ENCODE assay signal across 17 mouse cellular contexts in genomic region chr5:52732811-52733210, GRCm38 (mm10).
"Had no signal": no experiment of that assay in that cellular context is flagged by ENCODE, and none has a peak within 500 bp of the region (broad histone marks: within the 10 kb centered on the region; RNA-seq: fewer than 3 reads in every experiment).

No protein-coding gene starts in this region.

- H3K4me3 ChIP-seq: limb, embryonic 10.5 days; megakaryocyte, embryonic 14.5 days; midbrain, embryonic 12.5 days; neural tube, embryonic 13.5 days had no signal

- ATAC-seq: intestine, embryonic 16.5 days; lung, postnatal 0 days; midbrain, embryonic 16.5 days had no signal

- H3K4me1 ChIP-seq: limb, embryonic 10.5 days; midbrain, embryonic 12.5 days; neural tube, embryonic 13.5 days had no signal

- DNase-seq: kidney, adult 2 months; kidney, postnatal 25 days; layer of hippocampus, postnatal 36 days; lung, adult 2 months; lung, postnatal 36 days; retina, postnatal 1 day; right cerebral cortex, postnatal 4 days; spleen, adult 18-20 months; thymus, adult 18-20 months; thymus, postnatal 14 days had no signal

- H3K27me3 ChIP-seq: midbrain, embryonic 12.5 days; neural tube, embryonic 13.5 days had no signal

- H3K27ac ChIP-seq: limb, embryonic 10.5 days; midbrain, embryonic 12.5 days; neural tube, embryonic 13.5 days had no signal

- H3K9me3 ChIP-seq: limb, embryonic 10.5 days; midbrain, embryonic 12.5 days; neural tube, embryonic 13.5 days had no signal

- H3K9ac ChIP-seq: midbrain, embryonic 12.5 days; neural tube, embryonic 13.5 days had no signal

- H3K4me2 ChIP-seq: midbrain, embryonic 12.5 days; neural tube, embryonic 13.5 days had no signal

- H3K36me3 ChIP-seq: limb, embryonic 10.5 days; midbrain, embryonic 12.5 days; neural tube, embryonic 13.5 days had no signal
